Mouse (Mus musculus) bone marrow macrophage, adult 2 months (primary cell): ENCODE measurements around the gene Ramp1. TPM values are rescaled to one million over a fixed set of nuclear protein-coding genes. Genes with fewer than 3 reads are reported as not detected.

Source experiments
- H3K27ac ChIP-seq: 2 replicates; pipeline ENCODE4 v1.5.1; 2012; ENCODE audit warnings: low read depth, low read length; ENCODE audit not compliant: insufficient read depth
- H3K4me1 ChIP-seq: 2 replicates; pipeline ENCODE4 v1.6.1; 2012; ENCODE audit warnings: low read length; ENCODE audit not compliant: control insufficient read depth, insufficient read depth
- H3K4me3 ChIP-seq: 2 replicates; pipeline ENCODE4 v1.5.1; 2012; ENCODE audit warnings: mild to moderate bottlenecking, low read length, moderate library complexity; ENCODE audit not compliant: insufficient read depth
- CTCF ChIP-seq: IDR thresholded peaks from 2 replicates; pipeline ENCODE4 v1.5.1; 2012; ENCODE audit warnings: low read depth, mild to moderate bottlenecking, low read length, moderate library complexity
- POLR2A ChIP-seq: IDR thresholded peaks from 2 replicates; pipeline ENCODE4 v1.6.1; 2012; ENCODE audit warnings: mild to moderate bottlenecking, low read depth, low read length, borderline replicate concordance
- polyA plus RNA-seq: library from polyadenylated mRNA; stranded (reverse); fragments of >200 nt; gene quantifications from 2 replicates; pipeline ENCODE4 v1.2.4, GENCODE M21; 2012; ENCODE audit not compliant: missing spikeins, insufficient read depth, insufficient read length

The Ramp1 gene
- polyA plus RNA-seq, 1 experiment: 12.7 TPM

DNA sequence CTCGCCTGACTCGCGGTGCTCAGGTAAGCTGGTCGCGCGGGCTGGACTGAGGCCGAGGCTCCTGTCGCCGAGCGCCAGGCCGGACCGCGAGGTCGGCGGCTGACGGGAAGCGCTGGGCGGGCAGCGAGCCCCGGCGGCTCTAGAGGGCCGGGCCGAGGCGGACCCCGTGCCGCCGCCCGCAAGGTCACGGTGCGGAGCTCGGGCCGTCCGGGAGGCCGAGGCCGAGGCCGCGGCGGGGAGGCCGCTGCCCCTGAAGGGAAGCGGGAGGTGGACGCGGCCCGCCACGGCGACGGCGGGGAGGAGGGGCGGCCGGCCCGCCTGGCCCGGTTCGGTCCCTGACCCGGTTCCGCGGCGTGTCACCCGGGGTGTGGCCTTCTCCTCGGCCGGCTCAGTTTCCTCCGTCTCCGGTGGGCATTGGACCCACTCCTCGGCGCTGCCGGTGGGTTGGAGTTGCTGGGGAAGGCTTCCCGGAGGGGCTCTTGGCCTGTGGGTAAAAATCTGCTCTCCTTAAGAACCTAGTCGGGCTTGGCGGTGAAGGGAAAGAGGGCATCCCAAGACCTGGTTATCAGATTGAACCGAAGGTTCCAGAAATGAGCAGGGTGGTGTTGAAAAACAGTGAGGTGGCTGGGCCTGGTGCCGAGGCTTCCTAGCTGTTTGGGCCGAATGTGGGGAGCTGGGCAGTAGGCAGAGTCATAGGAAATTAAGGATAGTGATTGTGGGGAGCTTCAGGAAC lies 71.0 kb downstream of the Ramp1 start:
- Histone ChIP-seq H3K4me1 (peaks cover 39% of the 10 kb centered on the region), H3K4me3 (peak overlapping the region; percentile 95), H3K27ac (peak overlapping the region; percentile 81)
- TF ChIP-seq POLR2A (no peak), CTCF (no peak)

DNA sequence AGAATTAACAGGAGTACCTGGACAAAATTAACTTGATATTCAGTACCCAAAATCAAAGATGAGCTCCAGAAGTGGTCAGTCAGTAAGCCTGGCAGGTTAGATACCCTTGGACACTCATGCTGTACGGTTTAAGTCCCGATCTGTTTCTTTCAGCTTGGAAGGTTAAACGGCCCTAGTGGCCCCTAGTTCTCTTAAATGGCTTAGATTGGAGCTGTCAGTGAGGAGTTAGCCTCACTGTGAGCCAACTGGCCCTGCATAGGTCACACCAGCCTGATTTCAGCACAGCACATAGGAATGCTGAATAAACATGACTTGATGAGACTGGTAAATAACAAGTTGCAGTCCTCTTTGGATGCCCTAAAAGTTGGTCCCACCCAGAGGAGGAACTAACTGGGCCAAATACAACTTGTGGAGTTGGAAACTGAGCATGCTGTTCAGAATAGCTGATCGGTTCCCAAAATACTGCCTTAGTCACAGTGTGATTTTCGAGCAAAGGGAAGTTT lies 71.6 kb downstream of the Ramp1 start:
- Histone ChIP-seq H3K4me3 (peak overlapping the region; percentile 95), H3K4me1 (peaks cover 41% of the 10 kb centered on the region), H3K27ac (peak overlapping the region; percentile 81)
- TF ChIP-seq POLR2A (no peak), CTCF (no peak)

DNA sequence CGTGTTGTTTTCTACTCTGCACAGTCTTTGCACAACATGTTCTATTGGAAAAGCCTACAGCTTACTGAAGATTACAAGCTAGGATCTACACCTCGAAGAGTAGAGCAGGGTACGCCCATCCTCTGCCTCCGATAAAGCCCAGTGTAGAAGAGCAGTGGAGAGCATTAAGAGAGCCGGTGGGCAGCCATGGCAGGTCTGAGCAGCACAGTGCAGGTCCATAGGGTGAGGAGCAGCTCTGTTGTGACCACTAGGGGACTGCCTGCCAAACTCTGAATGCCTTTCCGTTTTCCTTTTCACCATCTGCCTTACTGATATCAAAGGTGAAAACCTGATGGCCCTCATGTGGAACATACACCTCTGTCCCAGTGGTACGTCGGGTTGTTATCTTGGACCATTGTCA lies 72.3 kb downstream of the Ramp1 start:
- Histone ChIP-seq H3K4me1 (peaks cover 49% of the 10 kb centered on the region), H3K27ac (peak overlapping the region; percentile 66), H3K4me3 (peak overlapping the region; percentile 95)
- TF ChIP-seq POLR2A: no peak
- TF ChIP-seq CTCF: peak; percentile 45

DNA sequence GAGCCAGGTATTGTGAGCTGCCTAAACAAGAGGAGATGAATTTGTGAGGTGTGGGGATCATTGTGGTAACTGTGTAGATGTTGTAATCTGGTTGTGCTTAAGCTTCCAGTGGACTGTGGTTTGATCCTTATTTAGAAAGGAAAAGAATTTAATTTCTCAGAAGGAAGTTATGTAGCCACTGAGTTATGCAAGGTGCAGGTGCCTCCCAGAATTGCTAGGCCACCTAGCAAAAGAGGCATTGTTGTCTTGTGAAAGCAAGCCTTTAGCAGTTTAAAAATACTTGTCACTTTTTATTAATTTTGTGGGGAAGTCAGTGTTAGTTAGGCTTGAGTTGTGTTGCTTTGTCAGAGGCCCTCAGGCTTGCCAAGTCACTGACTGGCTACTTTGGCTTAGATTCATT lies 78.3 kb downstream of the Ramp1 start:
- Histone ChIP-seq H3K4me3 (no peak overlapping the region), H3K4me1 (peaks cover 51% of the 10 kb centered on the region), H3K27ac (peak overlapping the region; percentile 9; the same call in 1 of the 2 replicates)
- TF ChIP-seq POLR2A: no peak
- TF ChIP-seq CTCF: no peak

DNA sequence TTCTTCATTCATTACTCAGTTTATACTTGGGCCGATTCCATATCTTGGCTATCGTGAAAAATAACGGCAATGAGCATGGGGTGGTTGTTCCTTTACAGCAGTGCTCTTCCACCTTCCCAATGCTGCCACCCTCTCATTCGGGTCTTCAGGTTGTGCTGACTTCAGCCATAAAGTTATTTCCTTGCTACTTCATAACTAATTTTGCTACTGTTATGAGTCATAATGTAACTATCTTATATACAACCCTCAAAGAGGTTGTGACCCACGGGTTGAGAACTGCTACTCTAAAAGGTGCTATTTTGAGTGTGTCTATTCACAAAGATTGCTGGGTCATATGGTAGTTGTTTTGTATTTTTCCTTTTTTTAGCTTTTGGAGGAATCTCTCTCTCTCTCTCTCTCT lies 80.2 kb downstream of the Ramp1 start:
- TF ChIP-seq POLR2A (no peak), CTCF (no peak)

DNA sequence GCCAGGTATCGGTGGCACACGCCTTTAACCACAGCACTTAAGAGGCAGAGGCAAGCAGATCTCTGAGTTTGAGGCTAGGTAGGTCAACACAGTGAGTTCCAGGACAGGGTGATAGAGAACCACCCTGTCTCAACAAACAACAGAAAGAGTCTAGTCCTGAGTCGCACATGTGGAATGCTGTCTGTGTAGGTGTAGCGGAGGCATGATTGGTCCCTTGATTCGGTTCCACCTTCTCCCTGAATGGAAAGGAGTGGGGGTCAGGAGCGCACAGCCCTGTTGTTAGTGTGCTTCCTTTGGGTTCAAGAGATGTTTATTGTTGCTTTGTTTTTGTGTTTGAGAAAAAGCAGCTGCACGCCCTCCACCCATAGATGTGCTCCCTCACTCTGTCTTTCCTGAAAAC lies 82.9 kb downstream of the Ramp1 start:
- Histone ChIP-seq H3K4me3 (no peak overlapping the region), H3K4me1 (peaks cover 25% of the 10 kb centered on the region), H3K27ac (no peak overlapping the region)
- TF ChIP-seq CTCF (no peak), POLR2A (no peak)

More for the DNA sequence above, 80.2 kb downstream of the Ramp1 start:
- Histone ChIP-seq H3K4me1 (peaks cover 42% of the 10 kb centered on the region), H3K27ac (no peak overlapping the region), H3K4me3 (no peak overlapping the region)

DNA sequence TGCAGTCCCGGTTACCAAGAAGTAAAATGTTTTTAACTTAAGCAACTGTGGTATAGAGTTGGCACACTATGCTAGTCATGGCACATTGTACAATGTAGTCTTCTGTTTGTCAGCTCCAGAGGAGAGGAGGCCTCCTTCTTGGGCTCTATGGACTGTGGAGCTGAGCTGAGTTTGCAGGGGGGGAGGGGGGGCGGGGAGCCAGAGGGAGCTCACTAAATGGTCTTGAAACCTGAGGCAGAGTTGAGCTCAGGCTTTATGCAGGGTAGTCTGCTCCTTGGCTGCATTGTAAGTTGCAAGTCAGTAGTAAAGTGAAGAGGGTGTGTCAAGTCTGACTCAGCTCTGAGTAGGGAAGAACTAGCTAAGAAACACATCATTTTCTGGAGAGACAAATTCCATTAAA lies 92.6 kb downstream of the Ramp1 start:
- H3K4me3 ChIP-seq: no peak overlapping the region
- TF ChIP-seq CTCF: no peak
- no peak for TF ChIP-seq POLR2A
- peaks cover 28% of the 10 kb centered on the region for H3K4me1 ChIP-seq
- no peak overlapping the region for H3K27ac ChIP-seq

Other genes starting within 250 kb of the Ramp1 start
- not detected in 2 replicates for gene Prlh, start 226.7 kb upstream of the Ramp1 start, polyA plus RNA-seq
- not detected in 2 replicates for gene Rab17, start 210.2 kb upstream of the Ramp1 start, polyA plus RNA-seq
- gene Lrrfip1, start 181.1 kb upstream of the Ramp1 start, polyA plus RNA-seq: 98.5 and 98.7 TPM in 2 replicates
- 0.97 and 1.2 TPM in 2 replicates for gene Rbm44, start 34.7 kb upstream of the Ramp1 start, polyA plus RNA-seq
- 86.4 and 92.4 TPM in 2 replicates for gene Ube2f, start 70.5 kb downstream of the Ramp1 start, polyA plus RNA-seq
- gene Scly, start 118.5 kb downstream of the Ramp1 start, polyA plus RNA-seq: 19.2 and 22.6 TPM in 2 replicates
- not detected in 2 replicates for gene Espnl, start 142.3 kb downstream of the Ramp1 start, polyA plus RNA-seq
- gene Klhl30, start 171.2 kb downstream of the Ramp1 start, polyA plus RNA-seq: not detected in 2 replicates
- not detected in 2 replicates for gene Erfe, start 186.6 kb downstream of the Ramp1 start, polyA plus RNA-seq
- 50.3 and 61.1 TPM in 2 replicates for gene Ilkap, start 219.0 kb downstream of the Ramp1 start, polyA plus RNA-seq
- 25.3 and 28.7 TPM in 2 replicates for gene Hes6, start 234.2 kb downstream of the Ramp1 start, polyA plus RNA-seq